In genomic region chr7:90427006-90427405, GRCm38 (mm10) we compare ENCODE assay signal across 9 mouse cellular contexts. TPM values are rescaled to one million over a fixed set of nuclear protein-coding genes. Genes with fewer than 3 reads are reported as not detected.
DNase-seq lines count a peak whose midpoint lies in the region; ATAC-seq lines count a peak whose summit lies in the region.
"Had no signal": no experiment of that assay in that cellular context is flagged by ENCODE, and none has a peak within 500 bp of the region (broad histone marks: within the 10 kb centered on the region; RNA-seq: fewer than 3 reads in every experiment).

No protein-coding gene starts in this region.

- H3K4me2 ChIP-seq in kidney, embryonic 14.5 days (replicated peaks; ENCODE audit: low read depth, low read length): peak overlapping the region; percentile 40
- H3K4me2 ChIP-seq in embryonic facial prominence, embryonic 14.5 days (ENCODE audit: low read depth, low read length): peak overlapping the region; percentile 75
- H3K4me2 ChIP-seq in hindbrain, embryonic 14.5 days (replicated peaks): peak overlapping the region; percentile 81
- peak overlapping the region; percentile 57; the same call in 1 of the 2 replicates for H3K4me2 ChIP-seq in midbrain, embryonic 11.5 days

- intact Hi-C loops in left cerebral cortex, postnatal 36 days (cut with DNase I): loop anchor here (10.0 kb wide), 1 partner anchor 442 kb away; the partner anchor contains the start of gene Eed

- H3K36me3 ChIP-seq in kidney, embryonic 14.5 days (ENCODE audit: control insufficient read depth, insufficient read depth, low read length): no peaks in the 10 kb centered on the region
- no peaks in the 10 kb centered on the region for H3K36me3 ChIP-seq in embryonic facial prominence, embryonic 14.5 days (ENCODE audit: control insufficient read depth, insufficient read depth, low read length)
- no peaks in the 10 kb centered on the region for H3K36me3 ChIP-seq in hindbrain, embryonic 14.5 days (replicated peaks; ENCODE audit: control insufficient read depth, insufficient read depth)
- H3K36me3 ChIP-seq in midbrain, embryonic 11.5 days (ENCODE audit: control insufficient read depth, insufficient read depth, low read length): no peaks in the 10 kb centered on the region

- peak overlapping the region; percentile 38 for H3K9ac ChIP-seq in kidney, embryonic 14.5 days (ENCODE audit: low read depth, low read length)
- H3K9ac ChIP-seq in embryonic facial prominence, embryonic 14.5 days (ENCODE audit: low read depth, low read length): peak overlapping the region; percentile 62; the same call in 1 of the 2 replicates
- peak overlapping the region; percentile 52; the same call in 1 of the 2 replicates for H3K9ac ChIP-seq in hindbrain, embryonic 14.5 days
- H3K9ac ChIP-seq in midbrain, embryonic 11.5 days (ENCODE audit: low read length): no peak overlapping the region

- no peaks in the 10 kb centered on the region for H3K9me3 ChIP-seq in kidney, embryonic 14.5 days (ENCODE audit: control insufficient read depth, low read length)
- no peaks in the 10 kb centered on the region for H3K9me3 ChIP-seq in embryonic facial prominence, embryonic 14.5 days (ENCODE audit: control insufficient read depth, low read length)
- H3K9me3 ChIP-seq in hindbrain, embryonic 14.5 days (ENCODE audit: control insufficient read depth, low read length): no peaks in the 10 kb centered on the region
- H3K9me3 ChIP-seq in midbrain, embryonic 11.5 days (ENCODE audit: control insufficient read depth, low read length): no peaks in the 10 kb centered on the region

- DNase-seq in kidney, postnatal 14 days: no peak
- DNase-seq in embryonic facial prominence, embryonic 14.5 days (ENCODE audit: low spot score): no peak
- no peak for DNase-seq in hindbrain, embryonic 14.5 days (ENCODE audit: low spot score)
- DNase-seq in midbrain, embryonic 11.5 days (ENCODE audit: low spot score, missing footprints): no peak
- DNase-seq in frontal cortex, adult 2 months (ENCODE audit: extremely low spot score in 1 of 2, low spot score in 1 of 2): no peak
- no peak for DNase-seq in left cerebral cortex, postnatal 36 days (ENCODE audit: low spot score in 2 of 2)
- DNase-seq in right cerebral cortex, postnatal 4 days: no peak

- no peaks in the 10 kb centered on the region for H3K4me1 ChIP-seq in kidney, embryonic 14.5 days (ENCODE audit: control insufficient read depth, insufficient read depth, low read length)
- 0 out of 2 replicates have a peak, but pooled peaks cover 4% of the 10 kb centered on the region for H3K4me1 ChIP-seq in embryonic facial prominence, embryonic 14.5 days (ENCODE audit: control insufficient read depth, insufficient read depth, low read length)
- H3K4me1 ChIP-seq in hindbrain, embryonic 14.5 days (replicated peaks; ENCODE audit: control insufficient read depth, insufficient read depth, low read length): peaks cover 11% of the 10 kb centered on the region; the same call in 1 of the 2 replicates
- no peaks in the 10 kb centered on the region; the same call in 1 of the 2 replicates for H3K4me1 ChIP-seq in midbrain, embryonic 11.5 days (ENCODE audit: control insufficient read depth, insufficient read depth, low read length)

- no peak overlapping the region for H3K27ac ChIP-seq in kidney, embryonic 14.5 days (ENCODE audit: low read depth, low read length)
- H3K27ac ChIP-seq in embryonic facial prominence, embryonic 14.5 days (replicated peaks; ENCODE audit: low read depth, low read length): no peak overlapping the region
- no peak overlapping the region; the same call in 1 of the 2 replicates for H3K27ac ChIP-seq in hindbrain, embryonic 14.5 days
- H3K27ac ChIP-seq in midbrain, embryonic 11.5 days (ENCODE audit: low read depth, low read length): no peak overlapping the region

- no peaks in the 10 kb centered on the region for H3K27me3 ChIP-seq in kidney, embryonic 14.5 days (ENCODE audit: control insufficient read depth, insufficient read depth, low read length)
- no peaks in the 10 kb centered on the region for H3K27me3 ChIP-seq in embryonic facial prominence, embryonic 14.5 days (replicated peaks; ENCODE audit: control insufficient read depth, insufficient read depth, low read length)
- no peaks in the 10 kb centered on the region for H3K27me3 ChIP-seq in hindbrain, embryonic 14.5 days (ENCODE audit: control insufficient read depth, insufficient read depth, low read length)
- H3K27me3 ChIP-seq in midbrain, embryonic 11.5 days (ENCODE audit: control insufficient read depth, insufficient read depth, low read length): no peaks in the 10 kb centered on the region

- WGBS in kidney, embryonic 14.5 days: 66% methylated on average over 9 of the region's 9 CpGs
- WGBS in embryonic facial prominence, embryonic 14.5 days: 69% methylated on average over 9 of the region's 9 CpGs
- WGBS in hindbrain, embryonic 14.5 days: 70% methylated on average over 9 of the region's 9 CpGs
- 74% methylated on average over 9 of the region's 9 CpGs for WGBS in midbrain, embryonic 11.5 days

- no peak for ATAC-seq in kidney, embryonic 14.5 days (ENCODE audit: low FRiP score, low TSS enrichment)
- ATAC-seq in embryonic facial prominence, embryonic 14.5 days (ENCODE audit: low read depth): no peak
- no peak for ATAC-seq in hindbrain, embryonic 14.5 days (ENCODE audit: low FRiP score)
- ATAC-seq in midbrain, embryonic 11.5 days (ENCODE audit: low FRiP score): no peak

- peak overlapping the region; percentile 35; the same call in 1 of the 2 replicates for H3K4me3 ChIP-seq in kidney, embryonic 14.5 days (ENCODE audit: low read length)
- peak overlapping the region; percentile 40 for H3K4me3 ChIP-seq in embryonic facial prominence, embryonic 14.5 days (ENCODE audit: low read depth, low read length)
- H3K4me3 ChIP-seq in hindbrain, embryonic 14.5 days (replicated peaks; ENCODE audit: low read length): peak overlapping the region; percentile 36
- no peak overlapping the region; the same call in 1 of the 2 replicates for H3K4me3 ChIP-seq in midbrain, embryonic 11.5 days (ENCODE audit: low read depth, low read length)

RNA-seq across cellular contexts. Expression of gene Ccdc89, which starts 0.6 kb away (rescaled TPM):
- polyA plus RNA-seq in kidney, embryonic 14.5 days (2014; fragmentation: Nextera tagmentation; extraction: Ambion mirVana): 1.8 and 2.4 TPM in 2 replicates
- polyA plus RNA-seq in embryonic facial prominence, embryonic 14.5 days (2014; fragmentation: Nextera tagmentation; extraction: Ambion mirVana): 1.9 and 2.1 TPM in 2 replicates
- polyA plus RNA-seq in hindbrain, embryonic 14.5 days (2014; fragmentation: Nextera tagmentation; extraction: Ambion mirVana): 1.9 and 2.3 TPM in 2 replicates
- polyA plus RNA-seq in midbrain, embryonic 11.5 days (2014; fragmentation: Nextera tagmentation; extraction: Ambion mirVana): 3.6 and 3.9 TPM in 2 replicates
- 0.62 and 0.67 TPM in 2 replicates for polyA plus RNA-seq in frontal cortex, adult 2 months (2012; rRNA removed)
- under 1 TPM; 0.79 to 0.94 TPM for total RNA-seq in left cerebral cortex, postnatal 36 days (2021)
- total RNA-seq: neutrophil, adult 5-6 weeks had no signal

RNA-seq across cellular contexts. Expression of gene Crebzf, which starts 15.5 kb away (rescaled TPM):
- polyA plus RNA-seq in kidney, embryonic 14.5 days (2014; fragmentation: Nextera tagmentation; extraction: Ambion mirVana): 54.2 and 55.3 TPM in 2 replicates
- 44.9 and 51.9 TPM in 2 replicates for polyA plus RNA-seq in embryonic facial prominence, embryonic 14.5 days (2014; fragmentation: Nextera tagmentation; extraction: Ambion mirVana)
- 45.4 and 52.9 TPM in 2 replicates for polyA plus RNA-seq in hindbrain, embryonic 14.5 days (2014; fragmentation: Nextera tagmentation; extraction: Ambion mirVana)
- polyA plus RNA-seq in midbrain, embryonic 11.5 days (2014; fragmentation: Nextera tagmentation; extraction: Ambion mirVana): 49.9 and 52.3 TPM in 2 replicates
- polyA plus RNA-seq in frontal cortex, adult 2 months (2012; rRNA removed): 126 and 139 TPM in 2 replicates
- total RNA-seq in left cerebral cortex, postnatal 36 days (2021): 10 to 100 TPM; 72.3 to 88.7 TPM

RNA-seq across cellular contexts. Expression of gene Tmem126a, which starts 30.0 kb away (rescaled TPM):
- 113 and 132 TPM in 2 replicates for polyA plus RNA-seq in kidney, embryonic 14.5 days (2014; fragmentation: Nextera tagmentation; extraction: Ambion mirVana)
- 94.1 and 97.9 TPM in 2 replicates for polyA plus RNA-seq in embryonic facial prominence, embryonic 14.5 days (2014; fragmentation: Nextera tagmentation; extraction: Ambion mirVana)
- polyA plus RNA-seq in hindbrain, embryonic 14.5 days (2014; fragmentation: Nextera tagmentation; extraction: Ambion mirVana): 125 and 132 TPM in 2 replicates
- 116 and 123 TPM in 2 replicates for polyA plus RNA-seq in midbrain, embryonic 11.5 days (2014; fragmentation: Nextera tagmentation; extraction: Ambion mirVana)
- polyA plus RNA-seq in frontal cortex, adult 2 months (2012; rRNA removed): 40.3 and 41.8 TPM in 2 replicates
- 10 to 100 TPM; 38.2 to 39.1 TPM for total RNA-seq in left cerebral cortex, postnatal 36 days (2021)

RNA-seq across cellular contexts. Expression of gene Tmem126b, which starts 48.8 kb away (rescaled TPM):
- polyA plus RNA-seq in kidney, embryonic 14.5 days (2014; fragmentation: Nextera tagmentation; extraction: Ambion mirVana): 33.1 and 33.5 TPM in 2 replicates
- polyA plus RNA-seq in embryonic facial prominence, embryonic 14.5 days (2014; fragmentation: Nextera tagmentation; extraction: Ambion mirVana): 34.2 and 34.3 TPM in 2 replicates
- polyA plus RNA-seq in hindbrain, embryonic 14.5 days (2014; fragmentation: Nextera tagmentation; extraction: Ambion mirVana): 40.8 and 44.5 TPM in 2 replicates
- 46.9 and 48.2 TPM in 2 replicates for polyA plus RNA-seq in midbrain, embryonic 11.5 days (2014; fragmentation: Nextera tagmentation; extraction: Ambion mirVana)
- 22.5 and 24.5 TPM in 2 replicates for polyA plus RNA-seq in frontal cortex, adult 2 months (2012; rRNA removed)
- total RNA-seq in left cerebral cortex, postnatal 36 days (2021): 10 to 100 TPM; 22.8 to 25.1 TPM

RNA-seq across cellular contexts. Expression of gene Dlg2, which starts 49.5 kb away (rescaled TPM):
- polyA plus RNA-seq in kidney, embryonic 14.5 days (2014; fragmentation: Nextera tagmentation; extraction: Ambion mirVana): 0.97 and 1.0 TPM in 2 replicates
- polyA plus RNA-seq in embryonic facial prominence, embryonic 14.5 days (2014; fragmentation: Nextera tagmentation; extraction: Ambion mirVana): 4.4 and 5.1 TPM in 2 replicates
- 30.0 and 32.0 TPM in 2 replicates for polyA plus RNA-seq in hindbrain, embryonic 14.5 days (2014; fragmentation: Nextera tagmentation; extraction: Ambion mirVana)
- polyA plus RNA-seq in midbrain, embryonic 11.5 days (2014; fragmentation: Nextera tagmentation; extraction: Ambion mirVana): 1.8 and 2.5 TPM in 2 replicates
- 139 and 141 TPM in 2 replicates for polyA plus RNA-seq in frontal cortex, adult 2 months (2012; rRNA removed)
- total RNA-seq in left cerebral cortex, postnatal 36 days (2021): 100 to 1,000 TPM; 277 to 316 TPM
